Mouse (Mus musculus) cerebellum, postnatal 25 days (tissue): Measurements from ENCODE around the gene Mreg.
"Not testable (repeated sequence)": the region's sequence is repeated elsewhere in the genome, so short reads cannot be mapped to it uniquely, and the experiment has no call there.

Experiments
- DNase-seq, 2 experiments: peaks; one replicate each; pipeline ENCODE4 v3.0.0; 2021; ENCODE audit warnings: mixed read lengths in 2 of 2

The Mreg gene

DNA sequence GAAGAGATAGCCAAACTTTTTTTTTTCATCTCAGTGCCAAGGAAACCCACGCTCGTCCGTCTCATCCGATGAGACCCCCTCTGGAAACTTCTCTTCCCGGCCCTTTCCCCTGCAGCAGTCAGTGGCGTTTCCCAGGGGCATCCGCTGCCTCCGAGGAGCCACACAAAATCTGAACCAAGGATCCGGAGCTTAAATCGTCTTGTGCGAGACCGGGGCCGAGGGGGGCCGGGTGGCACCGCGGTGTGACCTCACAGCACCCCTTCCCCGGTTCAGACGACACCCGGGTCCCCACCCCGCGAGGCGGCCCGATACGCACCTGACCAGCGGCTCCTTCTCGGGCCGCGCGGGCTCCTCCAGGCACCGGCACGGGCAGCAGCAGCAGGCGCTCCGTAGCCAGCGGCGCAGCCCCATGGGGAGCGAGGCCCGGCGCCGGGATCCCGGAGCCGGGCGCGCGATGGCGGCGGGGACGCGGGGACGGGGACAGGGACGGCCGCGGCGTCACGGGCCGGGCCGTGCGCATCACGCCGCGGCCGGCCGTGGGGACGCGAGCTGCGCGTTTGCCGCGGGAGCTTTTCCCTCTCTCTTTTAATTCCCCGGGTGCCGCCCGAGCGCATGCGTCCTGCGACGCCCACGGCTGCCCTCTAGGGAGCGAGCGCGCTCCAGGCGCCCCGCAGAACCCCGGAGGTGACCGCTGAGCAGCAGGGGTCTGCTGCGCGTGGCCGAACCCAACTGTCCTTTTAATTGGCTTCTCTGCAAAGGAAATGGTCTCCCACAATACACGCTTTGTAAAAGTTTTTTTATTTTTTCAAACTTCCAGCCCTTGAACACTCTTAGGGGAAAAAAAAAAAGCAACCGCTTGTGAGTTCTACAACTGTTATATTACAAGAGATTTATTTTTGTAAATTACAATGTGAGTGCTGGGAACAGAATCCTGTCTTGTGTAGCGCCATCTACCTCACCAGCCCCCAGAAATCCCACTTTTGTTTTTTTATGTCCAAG, at the start of gene Mreg:
Gene Mreg, minus strand, starts transcription at position 607 of the 999 bp plus-strand sequence.
- DNase-seq, result peak; percentile 81 to 87

DNA sequence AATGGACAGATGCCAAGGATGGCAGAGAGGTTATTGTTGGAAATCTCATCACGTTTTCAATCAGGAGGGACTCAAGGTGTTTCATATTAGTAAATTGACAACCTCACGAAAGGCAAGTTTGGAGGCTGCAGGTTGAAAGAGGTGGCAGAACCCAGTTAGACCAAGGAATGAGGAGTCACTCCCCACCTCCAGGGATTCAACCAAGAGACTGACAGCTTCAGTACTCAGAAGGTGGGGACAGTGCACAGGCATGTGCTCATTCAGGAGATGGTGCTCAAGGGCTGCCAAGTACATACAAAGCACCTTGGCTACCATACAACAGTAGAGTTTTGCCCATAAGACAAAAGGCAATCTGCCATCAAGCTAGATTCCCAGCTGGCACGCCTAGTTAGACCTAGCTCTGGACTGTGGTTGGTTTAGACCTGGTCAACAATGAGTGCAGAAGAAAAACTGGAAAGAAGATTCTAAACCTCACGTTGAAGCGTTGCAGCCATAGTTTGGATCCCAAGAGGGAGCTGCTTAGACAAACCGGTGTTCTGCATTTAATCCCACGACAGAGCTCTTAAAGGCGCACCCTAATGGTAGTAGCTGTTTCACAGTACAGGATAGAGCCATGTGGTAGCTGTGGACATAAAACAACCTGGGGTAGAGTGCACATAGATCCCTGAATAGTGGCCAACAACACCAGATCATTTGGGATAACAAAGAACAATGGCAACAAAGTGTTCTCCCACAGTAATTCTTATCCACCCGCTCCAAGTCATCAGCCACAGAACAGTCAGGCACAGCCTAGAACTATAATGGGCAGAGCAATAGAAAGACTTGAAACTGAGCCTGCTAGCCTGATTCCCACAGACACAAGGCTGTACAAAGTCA, 44.5 kb upstream of the Mreg start:
- DNase-seq, result peak; percentile 16 to 20

DNA sequence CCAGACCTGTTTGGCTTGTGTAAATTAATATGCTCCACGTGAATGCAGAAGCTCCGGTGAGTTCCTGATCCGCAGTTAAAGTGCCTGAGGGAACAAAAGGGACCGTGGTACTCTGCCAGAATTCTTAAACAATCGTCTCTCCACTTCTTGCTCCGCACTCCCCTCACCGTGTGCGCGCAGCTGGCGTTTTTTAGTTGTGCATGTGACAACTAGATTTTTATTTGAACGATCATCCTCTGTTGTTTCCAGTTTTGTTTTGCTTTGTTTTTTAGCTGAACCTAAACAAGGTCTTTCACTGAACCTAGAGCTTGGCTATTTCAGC, 43.7 kb upstream of the Mreg start:
- DNase-seq, result no peak

DNA sequence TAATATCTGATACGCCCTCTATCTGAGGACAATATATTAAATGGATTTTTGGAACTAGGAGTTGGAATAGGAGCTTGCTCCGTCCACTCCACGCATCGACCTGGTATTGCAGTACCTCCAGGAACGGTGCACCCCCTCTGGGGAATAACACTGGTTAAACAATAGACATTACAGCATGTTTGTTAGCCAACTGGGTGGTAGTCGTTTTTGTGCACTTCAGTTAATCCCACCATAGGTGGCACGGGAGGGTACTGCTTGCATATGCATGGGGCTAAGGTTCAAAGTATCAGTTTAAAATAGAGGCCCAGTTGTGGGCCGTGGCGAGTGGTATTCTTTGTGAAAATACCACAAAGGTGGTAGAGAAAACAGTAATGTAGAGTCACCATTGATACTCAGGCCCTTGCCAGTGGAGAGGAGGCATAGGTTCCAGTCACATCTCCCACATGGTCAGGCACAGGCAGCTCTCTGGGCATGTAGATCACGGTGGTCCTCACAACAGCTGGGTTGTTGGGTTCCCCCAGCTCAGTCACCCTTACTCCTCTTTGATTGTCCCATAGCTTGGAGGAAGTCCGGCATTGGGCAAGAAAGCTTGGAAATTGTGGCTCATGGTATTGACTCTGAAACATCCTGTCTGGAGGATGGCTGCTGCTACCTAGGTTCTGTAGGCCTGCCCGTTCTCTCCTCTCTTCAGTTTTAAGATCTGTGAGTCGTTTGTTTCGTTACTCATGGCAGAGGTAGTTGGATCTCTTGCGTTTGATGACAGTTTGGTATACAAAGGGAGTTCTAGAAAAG, 43.2 kb upstream of the Mreg start:
- peak; percentile 36 to 48 for DNase-seq

GRCm38 (mm10) chr1:72254545-72255061, 42.5 kb upstream of the Mreg start:
- DNase-seq, result peak; percentile 88 to 93

- peak; percentile 33 to 38 for DNase-seq
These were observed 41.9 kb upstream of the Mreg start for GRCm38 (mm10) chr1:72253881-72254491.

DNA sequence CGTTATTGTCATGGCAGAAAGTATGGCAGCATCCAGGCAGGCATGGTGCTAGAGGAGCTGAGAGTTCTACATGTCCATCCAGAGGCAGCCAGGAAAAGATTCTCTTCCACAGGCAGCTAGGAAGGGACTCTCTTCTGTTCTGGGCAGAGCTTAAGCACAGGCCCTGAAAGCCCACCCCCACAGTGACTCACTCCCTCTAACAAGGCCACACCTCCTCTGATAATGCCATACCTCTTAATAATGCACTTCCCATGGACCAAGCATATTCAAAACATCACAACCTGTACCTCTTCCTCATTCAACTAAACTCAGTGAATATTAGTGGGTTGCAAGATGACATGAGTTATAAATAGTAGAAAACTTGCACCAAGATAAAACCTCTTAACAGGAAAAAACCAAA, 39.7 kb upstream of the Mreg start:
- no peak for DNase-seq

DNA sequence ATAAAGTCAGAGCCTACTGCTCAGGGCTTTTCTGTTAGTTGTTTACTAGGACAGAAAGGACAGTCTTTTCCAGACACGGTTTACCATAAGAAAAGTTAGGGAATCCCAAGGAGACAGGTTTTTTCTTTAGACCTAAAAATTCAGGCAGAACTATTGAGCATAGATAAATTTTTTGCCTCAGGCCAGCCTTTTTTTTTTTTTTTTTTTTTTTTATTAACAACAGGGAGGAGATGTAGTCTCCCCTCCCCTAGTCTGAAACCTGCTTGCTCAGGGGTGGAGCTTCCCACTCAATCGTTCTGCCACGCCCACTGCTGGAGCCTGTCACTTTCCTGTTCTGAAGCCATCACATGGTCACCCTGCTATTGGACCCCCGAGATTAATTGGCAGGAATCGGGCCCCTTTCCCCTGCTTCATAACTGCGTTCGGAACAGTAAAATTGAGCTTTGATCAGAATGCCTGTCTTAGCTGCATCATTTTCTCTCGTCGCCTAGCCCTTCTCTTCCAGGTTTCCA, 36.2 kb upstream of the Mreg start:
- not testable (repeated sequence) for DNase-seq

DNA sequence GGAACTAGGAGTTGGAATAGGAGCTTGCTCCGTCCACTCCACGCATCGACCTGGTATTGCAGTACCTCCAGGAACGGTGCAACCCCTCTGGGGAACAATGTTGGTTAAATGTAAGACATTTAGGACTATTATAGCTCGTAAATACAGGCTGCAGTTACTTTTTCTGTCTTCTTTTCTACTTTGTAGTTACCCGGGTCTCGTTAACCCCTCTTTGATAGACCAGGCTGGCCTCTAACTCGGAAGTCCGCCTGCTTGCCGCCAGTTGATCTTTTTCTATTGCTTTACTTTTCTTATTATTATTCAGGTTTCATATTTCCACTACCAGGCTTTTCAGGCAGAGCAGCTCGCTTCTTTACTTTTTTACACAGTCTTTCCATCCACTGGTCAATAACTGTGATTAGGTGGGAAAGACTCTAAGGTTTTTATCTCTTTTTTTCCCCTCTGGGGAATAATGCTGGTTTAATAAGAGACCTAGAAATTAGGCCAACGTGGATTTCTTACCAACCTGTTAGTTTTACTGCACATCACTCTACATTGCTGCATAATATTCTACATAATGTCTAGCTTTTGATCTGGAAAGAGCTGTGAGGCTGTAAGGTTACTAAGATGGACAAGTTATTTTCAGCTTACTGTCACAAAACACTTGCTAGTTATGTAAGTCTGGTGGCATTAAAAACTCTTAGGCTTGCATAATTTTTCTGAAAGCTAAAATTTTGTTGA, 32.4 kb upstream of the Mreg start:
- no peak for DNase-seq

- DNase-seq, result peak; percentile 97 to 98
These were observed 31.7 kb upstream of the Mreg start for GRCm38 (mm10) chr1:72243656-72244316.

- no peak for DNase-seq
These were observed 30.6 kb upstream of the Mreg start for GRCm38 (mm10) chr1:72242581-72243143.

DNA sequence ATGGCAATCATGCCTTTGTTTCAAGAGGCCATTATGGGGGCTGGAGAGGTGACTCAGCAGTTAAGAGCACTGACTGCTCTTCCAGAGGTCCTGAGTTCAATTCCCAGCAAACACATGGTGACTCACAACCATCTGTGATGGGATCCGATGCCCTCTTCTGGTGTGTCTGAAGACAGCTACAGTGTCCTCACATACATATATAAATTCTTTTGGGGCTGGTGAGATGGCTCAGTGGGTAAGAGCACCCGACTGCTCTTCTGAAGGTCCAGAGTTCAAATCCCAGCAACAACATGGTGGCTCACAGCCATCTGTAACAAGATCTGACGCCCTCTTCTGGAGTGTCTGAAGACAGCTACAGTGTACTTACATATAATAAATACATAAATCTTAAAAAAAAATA, 27.0 kb upstream of the Mreg start:
- not testable (repeated sequence) for DNase-seq

DNA sequence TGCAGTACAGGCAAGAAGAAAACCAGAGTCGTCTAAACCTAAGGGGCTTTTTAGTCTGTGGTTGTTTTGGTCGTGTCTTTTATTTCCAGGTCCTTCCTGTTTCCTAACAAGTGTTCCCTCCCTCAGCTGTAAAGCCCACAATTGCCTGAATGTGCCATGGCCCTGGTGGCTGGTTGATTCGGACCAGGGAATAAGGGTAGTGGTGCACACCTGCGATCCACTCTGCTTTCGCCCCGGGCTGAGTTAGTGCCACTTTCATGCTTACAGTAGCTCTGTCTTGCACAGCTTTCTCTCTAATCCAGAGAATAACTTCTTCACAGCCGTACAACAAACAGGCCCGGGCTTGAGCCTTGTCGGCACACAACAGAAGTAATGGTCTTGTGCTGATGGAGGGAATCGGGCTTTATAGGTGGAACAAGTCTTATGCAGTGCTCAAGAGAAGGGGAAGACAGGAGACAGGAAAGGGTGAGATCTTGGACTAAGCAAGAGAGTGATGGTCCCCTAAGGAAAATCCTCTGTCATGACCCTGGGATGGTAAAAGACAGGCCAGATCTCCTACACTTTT, 26.0 kb upstream of the Mreg start:
- no peak for DNase-seq

GRCm38 (mm10) chr1:72237007-72237775, 25.1 kb upstream of the Mreg start:
- peak in 1 of 2 experiments; percentile 36 for DNase-seq

DNA sequence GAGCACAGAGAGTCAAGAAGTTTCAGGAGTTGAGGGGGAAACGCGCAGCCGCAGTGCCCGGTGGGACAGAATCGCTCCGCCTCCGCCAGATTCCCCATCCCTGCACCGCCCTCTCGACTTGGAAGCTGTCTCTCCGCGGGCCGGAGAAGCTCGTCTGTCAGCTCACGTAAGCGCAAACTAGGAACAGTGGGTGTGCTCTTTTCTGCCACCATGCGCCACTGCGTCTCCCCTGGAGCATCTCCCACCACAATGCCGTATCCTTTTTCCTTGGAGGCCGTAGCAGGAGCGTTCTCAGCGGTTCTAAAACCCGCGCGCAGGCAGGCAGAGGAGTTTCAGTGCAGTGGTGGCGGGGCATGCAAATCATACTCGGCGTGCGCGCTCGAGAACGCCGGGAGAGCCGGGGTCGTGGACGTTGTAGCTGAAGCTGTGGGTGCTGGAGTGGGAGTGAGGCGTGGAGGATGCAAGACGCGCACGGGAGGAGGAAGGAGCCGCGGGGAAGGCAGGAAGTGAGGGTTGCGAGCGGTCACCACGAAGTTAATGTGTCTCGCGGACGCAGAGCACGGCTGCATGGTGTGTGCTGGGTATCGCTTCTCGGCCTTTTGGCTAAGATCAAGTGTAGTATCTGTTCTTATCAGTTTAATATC, 24.4 kb upstream of the Mreg start:
- peak; percentile 83 to 87 for DNase-seq

GRCm38 (mm10) chr1:72232592-72232991, 20.5 kb upstream of the Mreg start:
- DNase-seq, result not testable (repeated sequence)

- DNase-seq, result no peak
These were observed 16.9 kb upstream of the Mreg start for GRCm38 (mm10) chr1:72228974-72229373.

DNA sequence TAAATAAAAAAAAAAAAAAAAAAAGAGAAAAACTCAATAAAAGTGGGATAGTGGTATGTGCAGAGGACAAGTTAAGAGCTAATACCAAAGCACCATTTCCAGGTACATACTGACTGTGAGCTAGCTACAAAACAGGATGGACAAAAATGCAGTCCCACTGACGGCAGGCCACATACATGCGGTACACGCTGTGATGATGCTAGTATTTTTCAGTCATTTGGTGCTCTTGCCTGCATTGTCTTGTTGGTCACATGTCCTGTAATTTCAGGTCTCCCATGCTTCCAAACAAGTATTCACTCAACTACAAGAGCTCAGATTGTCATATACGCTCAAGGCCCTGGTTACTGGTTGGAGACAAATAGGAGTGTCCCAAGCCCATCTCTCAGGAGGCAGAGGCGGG, 15.4 kb upstream of the Mreg start:
- no peak for DNase-seq
